Mouse (Mus musculus): Measurements from ENCODE around the gene Ncor2.

DNA sequence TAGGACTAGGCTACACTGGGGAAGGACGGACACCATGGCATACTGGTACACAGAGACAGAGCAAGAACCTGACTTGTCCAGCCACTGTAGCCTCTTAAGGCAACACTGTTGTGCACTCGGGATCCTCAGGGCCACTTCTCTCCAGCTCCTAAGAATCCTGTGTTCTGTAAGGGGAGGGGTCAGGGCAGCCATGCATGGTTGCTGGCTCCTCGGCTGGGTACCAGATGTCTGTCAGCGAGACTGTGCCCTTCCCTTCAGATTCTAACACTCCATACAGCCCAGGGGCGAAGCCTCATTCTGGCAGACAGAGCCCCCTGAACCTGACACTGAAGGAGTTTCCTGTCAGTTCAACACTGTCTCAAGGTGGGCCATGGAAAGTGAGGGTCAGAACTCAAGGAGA is 109.6 kb downstream of the Ncor2 start:
- no peak for TF ChIP-seq CTCF (conservative IDR thresholded peaks at IDR 0.05; ENCODE audit: low read length)
- TF ChIP-seq POU5F1 (IDR thresholded peaks at IDR 0.05; ENCODE audit: borderline replicate concordance, low read length), result no peak
